Mouse (Mus musculus) MEL (cell line): ENCODE measurements around the gene Nxt1. TPM values are rescaled to one million over a fixed set of nuclear protein-coding genes. Genes with fewer than 3 reads are reported as not detected.

Source experiments
- DNase-seq: peaks from one replicate; pipeline ENCODE4 v3.0.0; 2011; ENCODE audit warnings: low read depth, low spot score
- H3K27ac ChIP-seq: 2 replicates; pipeline ENCODE4 v1.5.1; 2012; ENCODE audit warnings: low read depth, mild to moderate bottlenecking, control low read depth, low read length, moderate library complexity; ENCODE audit not compliant: control insufficient read depth
- H3K27me3 ChIP-seq, 2 experiments: fragments of 150-350 bp in 1 of 2; sonication (generic) in 1 of 2; 2 replicates each; pipeline ENCODE4 v1.6.1; 2012; ENCODE audit warnings: low read length in 2 of 2, mild to moderate bottlenecking in 2 of 2, improper control_type of control experiment in 1 of 2, moderate library complexity in 1 of 2; ENCODE audit not compliant: insufficient read depth in 2 of 2, control insufficient read depth in 1 of 2
- H3K36me3 ChIP-seq, 2 experiments: 2 replicates each; pipeline ENCODE4 v1.6.1; 2012 to 2014; ENCODE audit warnings: low read length in 2 of 2, improper control_type of control experiment in 1 of 2, inconsistent platforms in 1 of 2, mild to moderate bottlenecking in 1 of 2; ENCODE audit not compliant: insufficient read depth in 2 of 2, control insufficient read depth in 1 of 2
- H3K4me1 ChIP-seq, 2 experiments: fragments of 150-350 bp in 1 of 2; sonication (generic) in 1 of 2; 2 replicates each; pipeline ENCODE4 v1.6.1; 2012; ENCODE audit warnings: low read length in 2 of 2, improper control_type of control experiment in 1 of 2, mild to moderate bottlenecking in 1 of 2; ENCODE audit not compliant: insufficient read depth in 2 of 2, control insufficient read depth in 1 of 2
- H3K4me3 ChIP-seq, 2 experiments: fragments of 150-350 bp in 1 of 2; sonication (generic) in 1 of 2; 2 replicates each; pipeline ENCODE4 v1.5.1; 2012; ENCODE audit warnings: low read depth in 2 of 2, low read length in 2 of 2, mild to moderate bottlenecking in 2 of 2, moderate library complexity in 2 of 2, control low read depth in 1 of 2, improper control_type of control experiment in 1 of 2; ENCODE audit not compliant: control insufficient read depth in 1 of 2, insufficient read depth in 1 of 2
- H3K79me2 ChIP-seq: 2 replicates; pipeline ENCODE4 v1.6.1; 2012; ENCODE audit warnings: mild to moderate bottlenecking, low read length, moderate library complexity; ENCODE audit not compliant: control insufficient read depth, poor library complexity, insufficient read depth
- H3K9ac ChIP-seq: 2 replicates; pipeline ENCODE4 v1.6.1; 2012; ENCODE audit warnings: low read depth, mild to moderate bottlenecking, control low read depth, low read length, moderate library complexity; ENCODE audit not compliant: control insufficient read depth, poor library complexity, severe bottlenecking
- H3K9me3 ChIP-seq: fragments of 150-350 bp; sonication (generic); replicated peaks from 2 replicates; pipeline ENCODE4 v1.6.1; 2012; ENCODE audit warnings: mild to moderate bottlenecking, low read length, improper control_type of control experiment, moderate library complexity; ENCODE audit not compliant: insufficient read depth
- BHLHE40 ChIP-seq: IDR thresholded peaks from 2 replicates; pipeline ENCODE4 v1.6.1; 2012; ENCODE audit warnings: low read depth, mild to moderate bottlenecking, inconsistent platforms, low read length, improper control_type of control experiment, borderline replicate concordance
- CHD2 ChIP-seq: IDR thresholded peaks from 2 replicates; pipeline ENCODE4 v1.6.1; 2011; ENCODE audit warnings: low read length, improper control_type of control experiment
- ETS1 ChIP-seq: IDR thresholded peaks from 2 replicates; pipeline ENCODE4 v1.6.1; 2012; ENCODE audit warnings: low read depth, mild to moderate bottlenecking, inconsistent platforms, low read length, improper control_type of control experiment, moderate library complexity
- GABPA ChIP-seq: IDR thresholded peaks from 2 replicates; pipeline ENCODE4 v1.6.1; 2012; ENCODE audit warnings: low read depth, mild to moderate bottlenecking, inconsistent platforms, low read length, improper control_type of control experiment, moderate library complexity
- GATA1 ChIP-seq: IDR thresholded peaks from 2 replicates; pipeline ENCODE4 v1.6.1; 2011; ENCODE audit warnings: low read depth, low read length, improper control_type of control experiment
- MAFK ChIP-seq: IDR thresholded peaks from 2 replicates; pipeline ENCODE4 v1.6.1; 2011; ENCODE audit warnings: low read depth, mild to moderate bottlenecking, low read length, improper control_type of control experiment, borderline replicate concordance
- MAX ChIP-seq: IDR thresholded peaks from 2 replicates; pipeline ENCODE4 v1.6.1; 2011; ENCODE audit warnings: low read length, improper control_type of control experiment
- MAZ ChIP-seq: IDR thresholded peaks from 2 replicates; pipeline ENCODE4 v1.6.1; 2012; ENCODE audit warnings: low read depth, mild to moderate bottlenecking, inconsistent platforms, low read length, improper control_type of control experiment
- MEF2A ChIP-seq: IDR thresholded peaks from 2 replicates; pipeline ENCODE4 v1.6.1; 2014; ENCODE audit warnings: low read depth, mild to moderate bottlenecking, inconsistent platforms, low read length, improper control_type of control experiment; ENCODE audit not compliant: poor library complexity, insufficient replicate concordance, severe bottlenecking; ENCODE audit errors: extremely low read depth
- MYC ChIP-seq: IDR thresholded peaks from 2 replicates; pipeline ENCODE4 v1.6.1; 2011; ENCODE audit warnings: low read depth, mild to moderate bottlenecking, low read length, improper control_type of control experiment, moderate library complexity
- RAD21 ChIP-seq: IDR thresholded peaks from 2 replicates; pipeline ENCODE4 v1.6.1; 2011; ENCODE audit warnings: mild to moderate bottlenecking, low read depth, low read length, improper control_type of control experiment
- RCOR1 ChIP-seq: IDR thresholded peaks from 2 replicates; pipeline ENCODE4 v1.6.1; 2012; ENCODE audit warnings: low read depth, mild to moderate bottlenecking, inconsistent platforms, low read length, improper control_type of control experiment
- SIN3A ChIP-seq: IDR thresholded peaks from 2 replicates; pipeline ENCODE4 v1.6.1; 2012; ENCODE audit warnings: low read length, improper control_type of control experiment, inconsistent platforms
- SMC3 ChIP-seq: IDR thresholded peaks from 2 replicates; pipeline ENCODE4 v1.6.1; 2011; ENCODE audit warnings: low read depth, low read length, improper control_type of control experiment
- TAL1 ChIP-seq: IDR thresholded peaks from 2 replicates; pipeline ENCODE4 v1.6.1; 2012; ENCODE audit warnings: mild to moderate bottlenecking, inconsistent platforms, low read length, moderate library complexity, mixed read lengths
- TBP ChIP-seq: IDR thresholded peaks from 2 replicates; pipeline ENCODE4 v1.8.0; 2011; ENCODE audit warnings: low read depth, low read length, improper control_type of control experiment
- ZC3H11A ChIP-seq: IDR thresholded peaks from 2 replicates; pipeline ENCODE4 v1.6.1; 2012; ENCODE audit warnings: low read depth, mild to moderate bottlenecking, inconsistent platforms, low read length, improper control_type of control experiment
- ZNF384 ChIP-seq: IDR thresholded peaks from 2 replicates; pipeline ENCODE4 v1.6.1; 2012; ENCODE audit warnings: low read depth, mild to moderate bottlenecking, inconsistent platforms, low read length, improper control_type of control experiment
- polyA plus RNA-seq, 2 experiments: library from polyadenylated mRNA; stranded (reverse) in 1 of 2; unstranded in 1 of 2; fragments of >175 nt in 1 of 2; fragments of >200 nt in 1 of 2; gene quantifications; 2 replicates each; pipeline versions ENCODE4 v1.2.1 to v1.2.4; 2012; ENCODE audit warnings: low replicate concordance in 2 of 2, low read depth in 1 of 2; ENCODE audit not compliant: insufficient read length in 2 of 2, insufficient read depth in 1 of 2, missing spikeins in 1 of 2
- total RNA-seq: library from RNA; depleted of rRNA; stranded (reverse); fragments of 300-350 nt; gene quantifications from 2 replicates; pipeline ENCODE4 v1.2.3, GENCODE M21; 2012

The Nxt1 gene
- total and polyA plus RNA-seq, 3 experiments = 70.5 to 104 TPM; not detected in 1

- TF ChIP-seq BHLHE40 (no peak), TAL1 (no peak), ZNF384 (no peak), GATA1 (no peak)
These were observed 12.6 kb downstream of the Nxt1 start (continued) for GRCm38 (mm10) chr2:148684972-148685371.

GRCm38 (mm10) chr2:148685709-148686108, 13.3 kb downstream of the Nxt1 start:
- Histone ChIP-seq H3K4me3 (no peak overlapping the region), H3K36me3 (peaks cover 2 to 5% of the 10 kb centered on the region in 2 experiments), H3K9me3 (no peaks in the 10 kb centered on the region), H3K9ac (no peak overlapping the region), H3K27ac (no peak overlapping the region), H3K27me3 (no peaks in the 10 kb centered on the region), H3K4me1 (peaks cover 6 to 8% of the 10 kb centered on the region in 2 experiments), H3K79me2 (peaks cover 7% of the 10 kb centered on the region)
- no peak for DNase-seq
- TF ChIP-seq CHD2 = no peak
- TF ChIP-seq ETS1 = no peak

DNA sequence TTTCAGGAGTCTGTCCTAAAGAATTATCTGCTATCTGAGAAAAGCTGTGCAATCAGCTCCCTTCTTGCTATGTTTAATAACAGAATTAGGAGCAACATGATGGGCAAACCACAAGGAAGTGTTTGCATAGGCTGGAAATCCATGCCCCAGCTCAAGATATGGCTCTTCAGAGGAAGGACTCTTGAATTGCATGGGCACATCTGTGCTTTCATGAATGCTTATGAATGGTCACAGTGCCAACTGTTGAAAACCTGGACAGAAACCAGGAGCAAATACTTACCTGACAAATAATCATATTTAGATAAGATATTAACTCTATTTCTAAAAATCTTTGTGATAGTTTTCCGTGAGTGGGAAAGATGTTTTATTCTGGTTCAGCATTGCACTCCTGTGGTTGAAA, 14.5 kb downstream of the Nxt1 start:
- TF ChIP-seq MEF2A = no peak
- no peak for TF ChIP-seq ZC3H11A
- no peak for TF ChIP-seq MAFK
- no peak for TF ChIP-seq TBP
- no peak for TF ChIP-seq ETS1
- no peak for TF ChIP-seq RAD21
- no peak for TF ChIP-seq SMC3
- TF ChIP-seq RCOR1 = no peak
- no peak for TF ChIP-seq SIN3A
- no peak for TF ChIP-seq GABPA
- no peak for TF ChIP-seq MAX
- TF ChIP-seq MAZ = no peak
- TF ChIP-seq MYC = no peak
- no peak for DNase-seq
- no peak overlapping the region for H3K4me3 ChIP-seq
- H3K79me2 ChIP-seq = no peaks in the 10 kb centered on the region; the same call in 1 of the 2 replicates
- no peak overlapping the region for H3K9ac ChIP-seq
- no peaks in the 10 kb centered on the region for H3K27me3 ChIP-seq
- H3K4me1 ChIP-seq = peaks cover 6 to 8% of the 10 kb centered on the region in 2 experiments
- H3K36me3 ChIP-seq = peaks cover 3 to 6% of the 10 kb centered on the region in 2 experiments
- H3K9me3 ChIP-seq = no peaks in the 10 kb centered on the region
- H3K27ac ChIP-seq = no peak overlapping the region
